Mouse (Mus musculus) kidney, adult 18-20 months (tissue): ENCODE measurements at regions not wholly inside any gene's neighbourhood (a gene's known extent, or its start where the extent isn't known, plus 50 kb on each side); places are given as distances from the start of the nearest gene placed in this dataset.
A peak's percentile ranks its signal among the peaks of the same experiment; 100 is the strongest.

Source experiments
- DNase-seq: peaks from one replicate; pipeline ENCODE4 v3.0.0; 2021

GRCm38 (mm10) chr4:92833835-92834234 is 501.5 kb downstream of the Tusc1 start:
- DNase-seq: no peak

- DNase-seq: no peak
These were observed 504.1 kb downstream of the Tusc1 start for GRCm38 (mm10) chr4:92831181-92831715.

- peak; percentile 12 for DNase-seq
These were observed 507.5 kb downstream of the Tusc1 start for GRCm38 (mm10) chr4:92827831-92828230.

GRCm38 (mm10) chr4:92827405-92827804 is 507.9 kb downstream of the Tusc1 start:
- no peak for DNase-seq

GRCm38 (mm10) chr4:92826981-92827380 is 508.3 kb downstream of the Tusc1 start:
- no peak for DNase-seq

- DNase-seq: no peak
These were observed 547.2 kb downstream of the Tusc1 start for GRCm38 (mm10) chr4:92788157-92788556.

GRCm38 (mm10) chr4:92778076-92778475 is 557.2 kb downstream of the Tusc1 start:
- DNase-seq: no peak

- DNase-seq: no peak
These were observed 556.5 kb upstream of the Gm12666 start for GRCm38 (mm10) chr4:92748070-92748469.

- no peak for DNase-seq
These were observed 554.7 kb upstream of the Gm12666 start for GRCm38 (mm10) chr4:92746233-92746632.

GRCm38 (mm10) chr4:92702755-92703154 is 511.2 kb upstream of the Gm12666 start:
- DNase-seq: no peak
